Mouse (Mus musculus) A20 (cell line): Measurements from ENCODE around the gene Rims1.

Source experiments
- DNase-seq: peaks from one replicate; pipeline ENCODE4 v3.0.0-alpha.2; 2011; ENCODE audit warnings: low read depth, low spot score

The Rims1 gene

DNA sequence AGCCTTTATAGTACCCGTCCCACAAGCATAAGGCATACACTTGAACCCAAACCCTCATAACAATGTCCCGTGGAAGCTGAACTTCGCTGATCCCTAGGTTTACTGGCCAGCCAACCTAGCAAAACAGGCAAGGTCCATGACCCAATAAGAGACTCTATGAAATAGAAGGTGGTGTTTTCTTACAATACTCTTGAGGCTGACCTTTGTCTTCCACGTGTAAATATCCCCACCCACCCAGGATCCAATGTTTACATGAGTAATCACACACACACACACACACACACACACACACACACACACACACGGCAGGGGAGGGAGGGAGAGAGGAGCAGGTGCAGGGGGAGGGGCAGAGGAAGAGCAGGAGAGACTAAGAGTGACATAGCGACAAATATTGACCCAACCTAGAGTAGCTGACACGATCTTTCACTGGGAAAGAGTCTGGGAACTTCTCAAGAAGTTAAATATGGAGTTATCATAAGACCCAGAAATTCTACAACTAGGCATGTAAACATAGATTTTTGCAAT lies 217.9 kb downstream of the Rims1 start:
- DNase-seq, result no peak

DNA sequence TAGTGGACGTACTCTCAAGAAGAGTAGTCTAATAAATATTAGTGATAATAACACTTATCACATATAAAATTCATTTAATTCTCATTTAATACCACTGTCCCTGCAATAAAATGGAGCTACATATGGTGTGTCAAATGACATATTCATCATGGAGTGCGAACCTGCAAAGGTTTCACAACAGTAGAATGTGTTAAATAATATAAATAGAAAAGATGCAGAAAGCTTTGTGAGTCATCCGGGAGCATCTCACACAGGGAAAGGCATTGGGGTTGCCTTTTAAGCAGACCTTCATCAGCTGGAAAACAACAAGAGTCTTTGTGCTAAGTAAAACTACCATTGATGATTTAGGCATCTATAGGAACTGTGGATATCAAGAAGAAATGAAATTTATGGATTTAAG lies 220.2 kb downstream of the Rims1 start:
- no peak for DNase-seq

DNA sequence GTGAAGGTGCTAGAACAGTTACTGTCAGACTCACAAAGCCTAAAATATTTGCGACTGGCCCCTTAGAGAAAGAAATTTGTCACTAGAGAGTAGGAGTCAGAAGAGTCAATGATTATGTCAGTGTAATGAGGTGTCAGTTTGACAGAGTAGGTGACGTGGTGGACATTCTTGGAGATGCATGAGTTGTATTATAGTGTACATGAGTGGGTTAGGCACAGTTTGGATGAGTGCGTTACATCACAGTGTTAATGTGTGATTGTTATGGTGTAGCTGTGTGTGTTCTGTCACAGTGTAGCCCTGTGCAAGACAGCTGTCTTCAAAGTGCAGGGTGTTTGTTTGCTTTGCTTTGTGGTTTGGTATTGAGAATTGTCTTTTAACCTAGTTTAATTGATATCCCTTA lies 226.3 kb downstream of the Rims1 start:
- no peak for DNase-seq

DNA sequence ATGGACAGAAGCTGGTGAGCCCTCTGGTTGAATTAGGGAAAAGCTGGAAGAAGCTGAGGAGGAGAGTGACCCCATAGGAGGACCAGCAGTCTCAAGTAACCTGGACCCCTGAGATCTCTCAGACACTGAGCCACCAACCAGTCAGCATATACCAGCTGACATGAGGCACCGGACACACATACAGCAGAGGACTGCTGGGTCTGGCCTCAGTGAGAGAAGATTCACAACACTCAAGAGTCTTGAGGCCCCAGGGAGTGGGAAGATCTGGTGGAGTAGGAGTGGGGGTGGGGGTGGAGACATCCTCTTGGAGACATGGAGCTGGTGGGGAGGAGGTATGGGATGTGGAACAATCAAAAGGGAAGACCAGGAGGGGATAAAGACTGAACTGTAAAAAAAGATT lies 233.1 kb downstream of the Rims1 start:
- DNase-seq, result no peak

DNA sequence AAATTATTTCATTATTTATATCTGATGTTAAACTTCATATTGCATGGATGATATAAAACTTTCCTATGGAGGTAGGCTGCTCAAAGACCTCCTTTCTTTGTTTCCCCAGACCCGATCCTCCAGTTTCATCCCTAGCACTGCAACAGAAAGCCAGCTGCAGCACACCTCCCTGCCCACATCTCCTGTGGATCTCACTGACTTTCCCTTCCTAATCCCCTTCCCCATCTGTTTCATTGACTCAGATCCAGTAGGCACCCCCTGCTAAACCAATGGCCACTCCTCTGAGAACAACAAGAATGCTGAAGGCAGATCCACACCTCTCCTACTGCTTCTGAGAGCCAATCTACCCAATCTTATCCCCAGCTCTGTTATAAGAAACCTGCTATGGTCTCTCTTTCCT lies 259.5 kb downstream of the Rims1 start:
- DNase-seq, result no peak

DNA sequence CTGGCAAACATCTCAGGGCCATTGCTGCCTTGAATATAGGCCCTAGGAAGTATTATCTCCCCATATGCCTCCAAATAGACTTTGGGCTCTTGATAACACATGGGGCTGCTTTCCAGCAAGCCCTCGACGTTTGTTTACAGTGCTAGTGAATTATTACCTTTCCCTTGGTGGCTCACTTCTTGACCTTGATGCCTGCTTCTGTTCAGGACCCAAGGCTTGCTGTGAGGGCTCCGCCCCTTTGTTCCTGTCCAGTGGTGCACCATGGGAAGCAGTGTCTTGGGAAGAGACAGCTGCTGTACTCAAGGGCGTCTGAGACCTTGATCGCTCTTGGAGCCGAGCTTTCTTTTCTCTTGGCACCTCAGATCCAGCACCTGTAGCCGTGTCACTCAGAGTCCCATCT lies 267.7 kb downstream of the Rims1 start:
- DNase-seq, result no peak

DNA sequence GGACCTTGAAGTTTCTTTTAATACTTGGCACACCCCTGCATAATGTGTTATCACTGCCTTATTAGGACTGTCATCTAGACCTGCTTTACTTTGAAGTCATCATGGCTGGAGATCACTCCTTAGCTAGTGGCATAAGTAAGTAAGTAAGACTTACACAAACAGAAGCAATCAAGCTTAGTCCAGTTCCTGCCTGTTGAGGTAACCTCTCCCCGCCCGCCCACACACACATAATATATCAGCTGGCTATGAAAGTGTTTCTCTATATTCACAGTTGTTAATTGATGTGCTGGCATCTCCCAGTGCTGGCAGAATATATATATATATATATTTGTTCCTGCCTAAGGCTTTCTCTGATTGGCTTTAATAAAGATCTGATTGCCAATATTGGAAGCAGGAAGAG lies 269.0 kb downstream of the Rims1 start:
- no peak for DNase-seq

DNA sequence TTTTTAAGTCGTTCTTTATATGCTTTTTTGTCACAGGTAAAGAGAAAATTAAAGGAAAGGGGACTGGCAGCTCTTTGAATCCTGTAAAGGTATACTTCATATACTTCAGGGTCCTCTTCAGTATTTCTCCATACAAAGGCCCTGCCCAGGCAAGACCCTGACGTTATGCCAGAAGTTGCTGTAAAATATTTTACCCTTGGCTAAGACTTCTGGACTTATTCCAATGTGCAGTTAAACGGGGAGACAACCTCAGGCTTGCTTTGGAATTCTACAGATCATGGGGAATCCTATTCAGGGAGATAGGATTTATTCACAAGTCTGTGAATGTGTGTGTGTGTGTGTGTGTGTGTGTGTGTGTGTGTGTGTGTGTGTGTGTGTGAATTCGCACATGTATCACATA lies 270.7 kb downstream of the Rims1 start:
- DNase-seq, result no peak

DNA sequence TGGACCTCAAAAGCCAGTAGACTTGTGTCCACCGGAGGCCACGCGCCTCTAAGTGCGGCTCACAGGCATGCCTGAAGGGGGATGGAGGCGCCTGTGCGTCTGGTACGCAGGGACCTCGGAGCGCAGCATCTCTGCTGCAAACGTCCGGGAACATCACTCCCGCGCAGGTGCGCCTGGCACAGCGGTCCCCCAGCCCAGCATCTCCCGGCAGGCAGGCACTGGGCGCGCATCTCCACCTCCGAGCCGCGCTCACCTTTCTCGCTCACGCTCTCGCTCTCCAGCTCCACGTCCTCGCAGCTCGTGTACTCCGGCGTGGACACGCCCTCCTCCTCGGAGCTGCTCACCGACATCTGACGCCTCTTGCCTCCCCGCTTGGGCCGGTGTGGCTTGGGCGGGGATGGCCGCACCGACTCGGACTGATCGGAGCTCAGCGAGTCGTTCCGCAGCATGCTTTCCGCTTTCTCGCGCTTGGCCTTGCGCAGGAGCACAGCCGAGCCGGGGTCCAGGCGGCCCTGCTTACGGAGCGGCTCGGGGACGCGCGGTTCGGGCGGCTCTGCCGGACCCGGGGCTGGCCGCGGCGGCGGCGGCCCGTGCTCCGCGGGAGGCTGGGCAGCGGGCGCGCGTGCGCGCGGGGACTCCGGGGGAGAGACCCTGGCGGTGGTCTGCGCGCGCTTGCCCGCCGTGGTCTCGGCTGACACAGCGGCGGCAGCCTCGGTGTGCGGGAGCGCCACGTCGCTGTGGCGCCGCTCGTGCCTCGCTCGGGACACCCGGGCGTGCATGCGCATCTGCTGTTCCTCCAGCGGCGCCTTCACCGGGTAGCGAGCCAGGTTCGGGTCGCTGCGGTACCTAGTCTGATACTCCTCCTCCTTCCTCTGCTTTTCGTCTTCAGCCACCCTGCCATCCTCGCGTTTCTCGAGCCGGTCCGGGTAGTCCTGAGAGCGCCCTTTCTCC lies 272.4 kb downstream of the Rims1 start:
- DNase-seq, result no peak

DNA sequence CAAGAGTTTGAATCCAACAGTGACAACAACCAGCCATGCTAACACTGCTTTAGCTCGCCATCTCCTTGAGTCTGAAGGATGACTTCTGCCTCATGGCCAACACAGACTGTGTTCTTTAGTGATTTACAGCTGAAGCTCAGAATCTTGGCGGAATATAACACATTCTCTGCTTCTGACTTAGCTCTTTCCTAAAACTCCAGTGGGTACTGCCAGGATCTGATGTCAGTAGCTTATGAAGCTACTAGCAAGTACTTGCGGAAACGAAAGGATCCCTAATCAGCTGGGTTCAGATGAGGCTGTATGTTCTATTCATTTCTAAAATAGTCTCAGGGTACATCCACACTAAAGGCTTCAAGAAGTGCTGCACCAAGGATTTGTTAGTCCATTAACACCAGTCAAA lies 290.7 kb downstream of the Rims1 start:
- DNase-seq, result no peak

DNA sequence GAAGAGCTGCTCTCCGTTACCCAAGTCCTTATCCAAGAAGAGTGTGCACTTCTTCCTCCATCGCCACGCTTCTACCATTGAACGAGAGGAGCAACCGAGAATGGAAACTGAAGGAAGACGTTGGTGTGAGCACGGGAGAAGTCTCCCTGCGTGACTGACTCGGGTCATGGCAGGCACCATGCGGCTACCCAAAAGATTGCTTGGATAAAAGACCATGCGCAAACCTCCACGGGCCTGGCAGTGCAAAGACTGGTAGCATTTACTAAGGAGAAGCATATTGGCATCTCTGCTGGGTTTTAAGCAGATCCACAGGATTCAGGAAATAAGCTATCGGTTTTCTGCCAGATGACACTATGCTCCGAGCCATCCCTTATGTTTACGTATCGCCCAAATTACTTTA lies 293.4 kb downstream of the Rims1 start:
- DNase-seq, result no peak

DNA sequence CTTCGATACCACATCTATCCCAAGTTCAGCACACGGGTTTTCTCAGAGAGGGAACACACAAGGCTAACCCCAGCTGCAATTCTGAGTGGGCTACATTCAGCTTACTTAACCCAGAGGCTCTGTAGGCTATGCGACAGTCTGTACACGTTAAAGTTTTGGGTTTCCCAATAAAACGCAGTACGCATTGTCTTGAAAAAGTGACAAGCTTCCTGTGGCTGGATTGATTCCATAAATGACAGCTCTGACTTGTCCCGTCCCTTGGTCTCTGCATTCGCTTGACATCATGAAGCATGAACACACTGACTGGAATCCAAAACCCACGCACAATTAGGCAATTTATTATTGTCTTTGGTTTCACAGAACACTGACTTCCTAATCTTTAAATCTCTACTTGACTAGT lies 294.2 kb downstream of the Rims1 start:
- DNase-seq, result no peak

DNA sequence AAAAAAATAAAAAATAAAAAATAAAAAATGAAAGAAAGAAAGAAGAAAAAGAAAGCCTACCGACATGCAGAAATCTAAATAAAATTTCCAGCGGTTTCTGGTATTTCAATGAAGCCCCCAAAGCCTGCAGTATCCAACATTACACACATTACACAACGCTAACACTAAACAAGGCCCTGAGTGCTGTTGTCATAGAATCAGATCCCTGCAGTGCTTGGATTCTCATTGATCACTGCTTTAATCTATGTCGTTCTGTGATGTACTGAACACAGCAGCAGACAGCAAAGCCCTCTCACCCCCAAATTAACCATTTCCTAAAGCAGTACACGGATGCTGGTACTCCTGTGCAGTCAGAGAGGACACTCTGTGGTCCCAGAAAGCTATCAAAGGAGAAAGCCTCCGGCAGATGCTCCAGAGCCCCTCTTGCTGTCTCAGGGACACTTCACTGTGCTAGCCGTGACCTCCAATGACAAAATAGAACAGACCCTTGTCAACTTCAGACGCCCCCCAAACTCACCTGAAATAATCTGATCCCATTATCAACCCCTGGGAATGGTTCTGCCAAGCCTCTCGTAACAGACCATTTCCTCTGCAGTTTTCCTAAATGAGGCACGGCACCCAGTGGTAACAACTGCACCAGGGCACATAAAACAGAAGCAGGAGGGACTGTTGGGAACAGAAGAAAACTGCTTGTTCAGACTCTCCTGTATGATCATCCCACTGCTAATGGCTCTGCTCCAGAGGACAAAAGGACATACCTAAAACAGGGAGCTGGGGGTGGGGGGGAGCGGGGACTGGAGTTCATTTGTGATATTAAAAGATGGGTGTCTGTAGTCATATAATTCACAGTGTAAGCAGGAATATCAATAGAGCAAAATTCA lies 296.8 kb downstream of the Rims1 start:
- DNase-seq, result no peak

DNA sequence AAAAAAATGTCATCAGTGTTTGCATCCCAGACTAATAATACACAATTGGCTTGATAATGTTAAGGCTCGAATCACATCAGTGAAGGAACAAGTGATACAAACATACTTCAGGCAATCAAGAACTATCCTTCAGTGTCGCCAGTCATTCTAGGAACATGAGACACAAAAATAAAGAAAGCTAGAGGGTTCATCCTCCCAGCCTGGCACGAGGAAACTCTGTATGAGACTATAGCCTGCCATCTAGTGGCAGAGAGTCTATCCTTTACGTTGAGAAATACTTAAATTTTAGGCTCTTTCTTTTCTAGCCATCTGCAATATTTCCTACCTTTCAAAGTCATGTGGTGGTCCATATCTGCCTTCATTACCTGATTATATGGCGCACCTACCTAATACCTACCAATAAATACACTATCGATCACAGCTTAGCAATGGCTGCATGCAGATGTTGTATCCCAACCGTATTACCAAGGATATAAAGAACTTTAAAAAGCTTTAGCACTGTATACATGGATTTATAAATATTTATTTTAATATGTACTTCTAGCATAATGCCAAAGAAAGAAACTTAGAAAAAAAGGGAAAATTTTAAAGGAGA lies 318.4 kb downstream of the Rims1 start:
- peak; percentile 1 for DNase-seq

DNA sequence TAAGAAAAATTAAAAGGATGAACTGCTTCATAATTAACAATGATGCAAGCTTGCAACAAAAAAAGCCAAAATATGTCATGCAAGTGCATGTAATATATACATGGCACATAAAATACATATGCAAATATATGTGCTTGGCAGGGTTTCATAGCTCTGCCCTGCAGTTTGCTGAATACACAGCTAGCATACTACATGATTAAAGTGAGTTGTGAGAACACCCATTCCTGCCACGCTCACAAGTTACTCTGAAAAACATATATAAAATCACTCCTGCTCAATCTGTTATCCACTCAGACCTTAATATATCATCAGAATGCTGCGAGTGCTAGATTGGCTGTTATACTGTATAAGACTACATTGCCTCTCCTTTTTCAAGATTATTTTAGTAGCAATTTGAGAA lies 329.6 kb downstream of the Rims1 start:
- DNase-seq, result no peak

DNA sequence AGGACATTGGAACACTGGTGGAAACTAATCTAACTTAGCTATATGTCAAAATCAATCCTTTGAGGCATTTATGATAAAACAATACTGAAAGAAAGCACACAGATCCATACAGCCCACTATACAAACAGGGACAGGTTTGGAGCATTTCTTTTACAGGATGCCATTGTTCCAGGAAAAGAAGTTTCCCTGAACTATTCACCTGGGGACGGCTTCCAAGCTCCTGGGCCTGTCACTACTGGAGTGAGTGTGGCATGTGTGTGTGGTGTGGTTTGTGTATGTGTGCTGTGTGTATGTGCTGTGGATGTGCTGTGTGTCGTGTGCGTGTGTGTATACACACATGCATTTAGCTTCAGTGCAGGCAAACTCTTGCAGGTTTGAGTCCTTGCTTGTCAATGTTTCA lies 338.8 kb downstream of the Rims1 start:
- DNase-seq, result no peak

DNA sequence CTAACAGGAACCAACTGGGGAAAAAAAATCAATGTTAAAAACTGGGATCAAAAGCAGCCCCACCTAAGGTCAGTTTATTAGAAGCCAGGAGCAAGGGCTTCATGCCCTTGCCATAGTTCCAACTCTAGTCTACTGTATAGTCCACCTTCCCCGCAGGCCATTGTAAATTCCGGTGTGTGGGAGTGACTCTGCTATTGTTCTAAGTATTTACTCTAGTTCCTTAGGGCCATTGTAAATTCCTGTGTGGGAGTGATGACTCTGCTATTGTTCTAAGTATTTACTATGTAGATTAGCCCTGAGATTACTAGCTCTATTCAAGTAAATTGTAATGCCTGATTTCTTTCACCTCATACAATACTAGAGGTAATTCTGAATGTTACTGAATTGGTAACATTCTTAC lies 339.2 kb downstream of the Rims1 start:
- no peak for DNase-seq

DNA sequence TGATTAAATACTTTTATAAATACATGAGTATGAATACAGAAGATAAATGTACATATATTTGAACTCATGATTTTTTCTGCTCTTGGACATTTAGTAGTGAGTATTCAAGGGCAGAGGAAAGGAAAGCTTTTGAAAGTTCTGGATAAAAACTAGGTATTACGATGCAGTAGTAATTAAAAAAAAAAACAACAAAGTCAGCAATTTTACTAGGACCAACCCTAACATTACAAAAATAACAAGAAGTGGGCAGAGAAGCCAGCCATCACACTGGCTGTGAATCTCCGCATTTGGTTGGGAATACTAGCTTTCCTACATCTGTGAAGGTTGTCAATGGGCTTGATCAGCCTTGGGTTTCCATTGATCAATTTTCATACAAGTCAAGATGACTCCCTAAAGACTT lies 381.8 kb downstream of the Rims1 start:
- no peak for DNase-seq

DNA sequence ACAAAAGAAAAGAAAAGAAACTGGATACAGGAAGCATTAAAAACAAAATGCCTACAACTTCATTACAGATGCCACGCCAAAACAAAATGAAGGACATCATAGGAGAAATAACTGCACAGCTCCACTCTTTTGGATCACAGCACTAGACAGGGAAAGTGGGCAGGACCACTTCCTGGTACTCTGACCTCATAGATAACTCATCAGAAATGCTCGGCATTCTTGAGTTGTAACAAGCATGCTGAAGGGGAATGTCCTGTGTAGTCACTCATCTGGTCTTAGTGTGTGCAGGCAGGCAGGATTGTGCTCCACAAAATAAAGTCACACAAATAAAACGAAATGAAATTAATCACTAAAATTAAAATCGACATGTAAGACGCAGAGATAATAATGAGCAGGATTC lies 383.7 kb downstream of the Rims1 start:
- no peak for DNase-seq

DNA sequence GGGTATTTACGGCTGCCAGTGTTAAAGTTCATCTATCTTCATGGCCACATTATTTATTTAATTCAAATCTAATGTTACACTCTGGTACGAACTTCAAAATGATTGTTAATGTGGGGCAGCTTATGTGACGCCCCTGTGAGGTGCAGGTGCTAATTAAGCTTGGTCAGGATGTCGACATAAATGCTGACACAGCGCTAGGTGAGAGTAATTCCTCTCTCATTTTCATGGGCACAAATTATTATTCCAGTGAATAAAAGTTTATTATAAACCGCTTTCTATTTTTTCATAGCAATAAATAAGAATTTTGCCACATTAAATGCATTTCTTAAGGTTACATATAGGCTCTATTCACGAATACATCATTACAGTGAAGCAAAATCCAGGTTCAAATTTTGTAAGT lies 395.6 kb downstream of the Rims1 start:
- no peak for DNase-seq

DNA sequence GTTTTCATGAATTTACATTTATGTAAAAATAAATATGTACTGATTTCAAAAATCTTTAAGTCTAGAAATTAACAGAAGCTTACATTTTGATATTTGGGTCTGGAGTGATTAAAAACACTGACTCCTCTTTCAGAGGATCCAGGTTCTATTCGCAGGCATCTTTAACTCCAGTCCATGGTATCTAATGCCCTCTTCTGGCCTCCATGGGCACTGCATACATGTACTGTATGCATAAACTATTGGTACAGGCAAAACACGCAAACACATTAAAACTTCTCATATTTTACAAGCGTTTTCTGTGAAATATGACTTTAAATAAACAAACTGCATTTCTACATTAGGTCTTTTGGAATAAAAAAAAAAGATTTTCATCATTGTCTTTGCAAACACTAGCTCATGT lies 419.4 kb downstream of the Rims1 start:
- peak; percentile 13 for DNase-seq

DNA sequence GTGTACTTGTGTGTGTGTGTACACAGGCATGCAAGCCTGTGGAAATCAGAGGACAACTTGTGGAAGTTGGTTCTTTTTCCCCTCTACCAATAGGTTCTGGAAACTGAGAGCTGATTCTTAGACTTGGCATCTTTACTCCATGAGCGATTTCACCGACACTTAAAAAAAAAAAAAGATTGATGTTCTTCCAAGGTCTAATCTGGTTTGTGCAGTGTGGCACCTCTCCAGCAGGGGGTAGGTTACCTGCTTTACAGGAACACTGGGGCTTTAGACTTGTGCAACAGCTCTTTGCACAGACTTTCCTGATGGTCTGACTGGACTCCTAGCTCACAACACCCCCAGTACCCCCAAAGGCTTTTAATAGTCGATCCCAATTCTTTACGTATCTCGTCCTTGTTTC lies 428.1 kb downstream of the Rims1 start:
- DNase-seq, result no peak
